11 mouse cellular contexts compared by ENCODE assay signal in genomic region chr7:25150151-25150663, GRCm38 (mm10). TPM values are rescaled to one million over a fixed set of nuclear protein-coding genes. Genes with fewer than 3 reads are reported as not detected.
A peak's percentile ranks its signal among the peaks of the same experiment; 100 is the strongest.
DNase-seq lines count a peak whose midpoint lies in the region; ATAC-seq and TF ChIP-seq lines count a peak whose summit lies in the region.
"Had no signal": no experiment of that assay in that cellular context is flagged by ENCODE, and none has a peak within 500 bp of the region (broad histone marks: within the 10 kb centered on the region; RNA-seq: fewer than 3 reads in every experiment).

No protein-coding gene starts in this region.

- WGBS in embryonic facial prominence, embryonic 12.5 days: 0% methylated on average over 7 of the region's 18 CpGs
- under 1% methylated on average over 12 of the region's 18 CpGs for WGBS in hindbrain, embryonic 14.5 days
- under 1% methylated on average over 16 of the region's 18 CpGs for WGBS in midbrain, embryonic 13.5 days

- TF ChIP-seq CTCF in E14TG2a.4 (conservative IDR thresholded peaks at IDR 0.05; ENCODE audit: low read length): no peak

- H3K27me3 ChIP-seq in E14TG2a.4 (ENCODE audit: insufficient read depth, low read length): peaks cover 44% of the 10 kb centered on the region
- peaks cover 45% of the 10 kb centered on the region for H3K27me3 ChIP-seq in embryonic facial prominence, embryonic 12.5 days
- no peaks in the 10 kb centered on the region for H3K27me3 ChIP-seq in hindbrain, embryonic 14.5 days (ENCODE audit: control insufficient read depth, insufficient read depth, low read length)
- no peaks in the 10 kb centered on the region for H3K27me3 ChIP-seq in midbrain, embryonic 13.5 days

- peak overlapping the region; percentile 23 for H3K4me2 ChIP-seq in embryonic facial prominence, embryonic 12.5 days (replicated peaks)
- H3K4me2 ChIP-seq in hindbrain, embryonic 14.5 days (replicated peaks): peak overlapping the region; percentile 41
- H3K4me2 ChIP-seq in midbrain, embryonic 13.5 days (replicated peaks): peak overlapping the region; percentile 48

- H3K9ac ChIP-seq in embryonic facial prominence, embryonic 12.5 days: no peak overlapping the region
- peak overlapping the region; percentile 57 for H3K9ac ChIP-seq in hindbrain, embryonic 14.5 days
- H3K9ac ChIP-seq in midbrain, embryonic 13.5 days (replicated peaks): peak overlapping the region; percentile 61

- peak overlapping the region; percentile 57; the same call in 1 of the 2 replicates for H3K27ac ChIP-seq in embryonic facial prominence, embryonic 12.5 days
- H3K27ac ChIP-seq in hindbrain, embryonic 14.5 days: peak overlapping the region; percentile 88
- H3K27ac ChIP-seq in midbrain, embryonic 13.5 days: peak overlapping the region; percentile 96

- DNase-seq in hindbrain, embryonic 14.5 days (ENCODE audit: low spot score): no peak
- no peak for DNase-seq in adrenal gland, postnatal 36 days
- no peak for DNase-seq in thymus, postnatal 0 days (ENCODE audit: low spot score)
- no peak for DNase-seq in thymus, postnatal 36 days
- DNase-seq: kidney, adult 9 months; lung, postnatal 4 days had no signal

- no peaks in the 10 kb centered on the region for H3K36me3 ChIP-seq in E14TG2a.4 (ENCODE audit: insufficient read depth, low read length)
- no peaks in the 10 kb centered on the region for H3K36me3 ChIP-seq in embryonic facial prominence, embryonic 12.5 days
- no peaks in the 10 kb centered on the region for H3K36me3 ChIP-seq in hindbrain, embryonic 14.5 days (replicated peaks; ENCODE audit: control insufficient read depth, insufficient read depth)
- H3K36me3 ChIP-seq in midbrain, embryonic 13.5 days: no peaks in the 10 kb centered on the region
- H3K36me3 ChIP-seq: heart, embryonic 10.5 days had no signal

- peaks cover 65% of the 10 kb centered on the region for H3K4me1 ChIP-seq in E14TG2a.4 (replicated peaks; ENCODE audit: low read depth, low read length)
- H3K4me1 ChIP-seq in embryonic facial prominence, embryonic 12.5 days: peaks cover 54% of the 10 kb centered on the region
- peaks cover 56% of the 10 kb centered on the region for H3K4me1 ChIP-seq in hindbrain, embryonic 14.5 days (replicated peaks; ENCODE audit: control insufficient read depth, insufficient read depth, low read length)
- H3K4me1 ChIP-seq in midbrain, embryonic 13.5 days (replicated peaks): peaks cover 62% of the 10 kb centered on the region

- H3K4me3 ChIP-seq in E14TG2a.4 (replicated peaks; ENCODE audit: low read length): peak overlapping the region; percentile 46
- no peak overlapping the region for H3K4me3 ChIP-seq in embryonic facial prominence, embryonic 12.5 days
- H3K4me3 ChIP-seq in hindbrain, embryonic 14.5 days (replicated peaks; ENCODE audit: low read length): no peak overlapping the region
- peak overlapping the region; percentile 21; the same call in 1 of the 2 replicates for H3K4me3 ChIP-seq in midbrain, embryonic 13.5 days (replicated peaks)
- H3K4me3 ChIP-seq: heart, embryonic 10.5 days had no signal

- H3K9me3 ChIP-seq in E14TG2a.4 (ENCODE audit: low read length): no peaks in the 10 kb centered on the region
- no peaks in the 10 kb centered on the region for H3K9me3 ChIP-seq in embryonic facial prominence, embryonic 12.5 days
- H3K9me3 ChIP-seq in hindbrain, embryonic 14.5 days (ENCODE audit: control insufficient read depth, low read length): no peaks in the 10 kb centered on the region
- no peaks in the 10 kb centered on the region for H3K9me3 ChIP-seq in midbrain, embryonic 13.5 days
- H3K9me3 ChIP-seq: heart, embryonic 10.5 days had no signal

- no peak for ATAC-seq in embryonic facial prominence, embryonic 12.5 days (ENCODE audit: insufficient number of reproducible peaks, insufficient read depth, low FRiP score, low TSS enrichment)
- peak; percentile 22; the same call in 1 of the 2 replicates for ATAC-seq in hindbrain, embryonic 14.5 days (ENCODE audit: low FRiP score)
- peak; percentile 60 for ATAC-seq in midbrain, embryonic 13.5 days
- no peak for ATAC-seq in erythroid progenitor cell, adult 5-6 weeks (replicated peaks; ENCODE audit: low FRiP score, poor library complexity, severe bottlenecking)

RNA-seq across cellular contexts. Expression of gene Pou2f2, which starts 29.3 kb away (rescaled TPM):
- polyA plus RNA-seq in embryonic facial prominence, embryonic 12.5 days (2016; fragmentation: Nextera tagmentation; extraction: Ambion mirVana): 2.3 and 3.2 TPM in 2 replicates
- polyA plus RNA-seq in hindbrain, embryonic 14.5 days (2014; fragmentation: Nextera tagmentation; extraction: Ambion mirVana): 31.8 and 32.5 TPM in 2 replicates
- polyA plus RNA-seq in midbrain, embryonic 13.5 days (2015; fragmentation: Nextera tagmentation; extraction: Ambion mirVana): 56.2 and 62.0 TPM in 2 replicates
- total RNA-seq in adrenal gland, postnatal 36 days (2021): 1 to 10 TPM in 1 of 2 experiments, under 1 TPM in 1; 0.86 to 1.3 TPM
- total RNA-seq in erythroid progenitor cell, adult 5-6 weeks (2015; ENCODE audit: low replicate concordance): 4.2 and 6.1 TPM in 2 replicates
- 1.6 and 2.7 TPM in 2 replicates for total RNA-seq in erythroid progenitor cell, adult 5-6 weeks (2017; ENCODE audit: low replicate concordance)
- 1.5 and 1.9 TPM in 2 replicates for polyA plus RNA-seq in thymus, postnatal 0 days (2015; fragmentation: Nextera tagmentation; extraction: Ambion mirVana)

Comparison
In these comparisons a context has a peak if more than half of its experiments do, and no peak if none do; other contexts are left out.
1. H3K4me3 ChIP-seq: peak in E14TG2a.4 (single experiment) and midbrain, embryonic 13.5 days (single experiment); none in embryonic facial prominence, embryonic 12.5 days (single experiment) and hindbrain, embryonic 14.5 days (single experiment).
2. ATAC-seq: peak in hindbrain, embryonic 14.5 days (single experiment) and midbrain, embryonic 13.5 days (single experiment); none in embryonic facial prominence, embryonic 12.5 days (single experiment) and erythroid progenitor cell, adult 5-6 weeks (single experiment).
3. Peak in every context shown above with its lines, with median percentiles within 50 percentile points of each other: H3K27ac ChIP-seq and H3K4me2 ChIP-seq.